Mouse (Mus musculus) neural tube, embryonic 14.5 days (tissue): Measurements from ENCODE around the gene Cxcl10. TPM values are rescaled to one million over a fixed set of nuclear protein-coding genes. Genes with fewer than 3 reads are reported as not detected.
A peak's percentile ranks its signal among the peaks of the same experiment; 100 is the strongest.

Experiments
- ATAC-seq: fragments of 200-750 bp; cut with Nextera tagmentation; 2 replicates; pipeline ENCODE4 v1.8.0; 2017; ENCODE audit warnings: low read depth, mild to moderate bottlenecking, moderate TSS enrichment, moderate library complexity
- H3K27ac ChIP-seq: fragments of 300-500 bp; sonication (generic); 2 replicates; pipeline ENCODE4 v1.5.1; 2014; ENCODE audit warnings: low read depth, mild to moderate bottlenecking, control low read depth, low read length, moderate library complexity, mixed read lengths
- H3K27me3 ChIP-seq: fragments of 300-500 bp; sonication (generic); 2 replicates; pipeline ENCODE4 v1.6.1; 2014; ENCODE audit warnings: low read length; ENCODE audit not compliant: control insufficient read depth, insufficient read depth
- H3K36me3 ChIP-seq: fragments of 300-500 bp; sonication (generic); 2 replicates; pipeline ENCODE4 v1.6.1; 2014; ENCODE audit warnings: low read length, mixed read lengths; ENCODE audit not compliant: control insufficient read depth, insufficient read depth
- H3K4me1 ChIP-seq: fragments of 300-500 bp; sonication (generic); 2 replicates; pipeline ENCODE4 v1.6.1; 2014; ENCODE audit warnings: low read length; ENCODE audit not compliant: control insufficient read depth, insufficient read depth
- H3K4me2 ChIP-seq: fragments of 300-500 bp; sonication (generic); 2 replicates; pipeline ENCODE4 v1.6.1; 2014; ENCODE audit warnings: mild to moderate bottlenecking, low read depth, low read length, control low read depth
- H3K4me3 ChIP-seq: fragments of 300-500 bp; sonication (generic); 2 replicates; pipeline ENCODE4 v1.5.1; 2014; ENCODE audit warnings: low read depth, low read length, control low read depth, mixed read lengths
- H3K9ac ChIP-seq: fragments of 300-500 bp; sonication (generic); replicated peaks from 2 replicates; pipeline ENCODE4 v1.6.1; 2014; ENCODE audit warnings: low read depth, mild to moderate bottlenecking, control low read depth, low read length, mixed read lengths
- H3K9me3 ChIP-seq: fragments of 300-500 bp; sonication (generic); 2 replicates; pipeline ENCODE4 v1.6.1; 2016; ENCODE audit warnings: low read length; ENCODE audit not compliant: control insufficient read depth
- WGBS: fragments of 180-500 bp; shearing (Covaris S2); extraction: QIAGEN DNeasy Blood & Tissue Kit; methylation state at CpG from one replicate; pipeline ENCODE4 v1.1.7; 2014; 5-methylcytosine and 5-hydroxymethylcytosine counted together
- polyA plus RNA-seq: library from polyadenylated mRNA; unstranded; fragments of >200 nt; fragmentation: Nextera tagmentation; extraction: Ambion mirVana; gene quantifications from 2 replicates; pipeline ENCODE4 v1.2.1, GENCODE M21; 2014

Cxcl10 gene
- polyA plus RNA-seq: not detected in 2 replicates

- Histone ChIP-seq H3K36me3 (no peaks in the 10 kb centered on the region), H3K4me1 (no peaks in the 10 kb centered on the region), H3K27ac (no peak within 1 kb of the TSS), H3K9ac (no peak within 1 kb of the TSS), H3K4me2 (peak within 1 kb of the TSS; percentile 40), H3K9me3 (no peaks in the 10 kb centered on the region), H3K4me3 (no peak within 1 kb of the TSS), H3K27me3 (no peaks in the 10 kb centered on the region)
- ATAC-seq: peak; percentile 79
- WGBS: 19% methylated on average over 14 of the region's 14 CpGs
These were observed at the start of gene Cxcl10 for GRCm38 (mm10) chr5:92348794-92349413. TSS of gene Cxcl10 (minus strand) at chr5:92348889.

GRCm38 (mm10) chr5:92398153-92398552, 49.5 kb upstream of the Cxcl10 start:
- Histone ChIP-seq H3K4me1 (0 out of 2 replicates have a peak, but pooled peaks cover under 1% of the 10 kb centered on the region), H3K4me3 (no peak overlapping the region), H3K27ac (no peak overlapping the region), H3K9me3 (no peaks in the 10 kb centered on the region), H3K27me3 (no peaks in the 10 kb centered on the region), H3K9ac (no peak overlapping the region), H3K36me3 (no peaks in the 10 kb centered on the region), H3K4me2 (no peak overlapping the region)
- WGBS: 21% methylated on average over 5 of the region's 5 CpGs
- ATAC-seq: peak; percentile 90

DNA sequence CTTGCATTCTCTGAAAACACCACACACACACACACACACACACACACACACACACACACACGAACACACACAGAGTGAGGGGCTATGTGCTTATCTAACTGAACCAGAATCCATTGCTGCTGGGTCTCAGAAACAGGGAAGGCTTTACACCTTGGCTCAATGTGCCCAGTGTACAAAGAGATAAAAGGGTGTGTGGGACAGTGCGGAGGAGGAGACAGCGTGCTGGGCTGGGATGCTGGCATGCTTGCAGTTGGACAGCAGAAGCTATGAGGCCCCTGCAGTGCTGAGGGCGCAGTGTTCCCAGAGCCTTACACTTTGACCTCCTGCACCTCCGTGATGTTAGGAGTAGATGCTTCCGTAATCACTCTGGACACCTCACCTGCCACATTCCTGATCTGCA, 47.8 kb upstream of the Cxcl10 start:
- H3K9me3 ChIP-seq: no peaks in the 10 kb centered on the region
- no peaks in the 10 kb centered on the region for H3K36me3 ChIP-seq
- no peak overlapping the region for H3K27ac ChIP-seq
- H3K4me3 ChIP-seq: no peak overlapping the region
- H3K9ac ChIP-seq: no peak overlapping the region
- 92% methylated on average over 6 of the region's 6 CpGs for WGBS
- H3K27me3 ChIP-seq: 0 out of 2 replicates have a peak, but pooled peaks cover 3% of the 10 kb centered on the region
- 0 out of 2 replicates have a peak, but pooled peaks cover 3% of the 10 kb centered on the region for H3K4me1 ChIP-seq
- H3K4me2 ChIP-seq: no peak overlapping the region
- ATAC-seq: no peak

- no peak overlapping the region for H3K9ac ChIP-seq
- H3K4me2 ChIP-seq: no peak overlapping the region
- H3K4me3 ChIP-seq: no peak overlapping the region
- H3K4me1 ChIP-seq: 0 out of 2 replicates have a peak, but pooled peaks cover 3% of the 10 kb centered on the region
- H3K27ac ChIP-seq: no peak overlapping the region
- ATAC-seq: no peak
- H3K36me3 ChIP-seq: no peaks in the 10 kb centered on the region
- H3K27me3 ChIP-seq: 0 out of 2 replicates have a peak, but pooled peaks cover 3% of the 10 kb centered on the region
- 85% methylated on average over 3 of the region's 3 CpGs for WGBS
- no peaks in the 10 kb centered on the region for H3K9me3 ChIP-seq
These were observed 47.1 kb upstream of the Cxcl10 start for GRCm38 (mm10) chr5:92395764-92396163.

DNA sequence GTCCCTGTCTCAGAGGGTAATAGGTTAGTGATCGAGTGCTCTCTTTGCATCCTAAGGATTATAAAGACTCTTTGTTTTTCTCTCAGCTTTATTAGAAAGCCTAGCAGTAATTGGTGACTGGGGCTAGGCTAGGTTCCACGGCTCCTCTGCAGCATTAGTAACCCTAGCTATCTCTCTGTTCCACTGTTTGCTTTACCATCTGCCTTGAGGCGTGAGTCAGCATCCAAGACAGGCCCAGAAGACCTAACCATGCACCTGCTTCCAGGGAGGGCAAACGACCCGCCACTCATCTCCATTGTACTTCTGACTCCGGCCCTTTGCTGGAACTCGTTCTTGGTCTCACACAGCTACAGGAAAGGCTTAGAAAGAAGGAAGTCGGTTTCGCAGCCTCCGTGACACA, 45.2 kb upstream of the Cxcl10 start:
- H3K9me3 ChIP-seq: no peaks in the 10 kb centered on the region
- H3K4me3 ChIP-seq: no peak overlapping the region
- H3K36me3 ChIP-seq: no peaks in the 10 kb centered on the region
- WGBS: 68% methylated on average over 10 of the region's 10 CpGs
- no peak overlapping the region for H3K4me2 ChIP-seq
- H3K27ac ChIP-seq: no peak overlapping the region
- 0 out of 2 replicates have a peak, but pooled peaks cover 3% of the 10 kb centered on the region for H3K27me3 ChIP-seq
- no peak for ATAC-seq
- 0 out of 2 replicates have a peak, but pooled peaks cover 3% of the 10 kb centered on the region for H3K4me1 ChIP-seq
- no peak overlapping the region for H3K9ac ChIP-seq

- peak overlapping the region; percentile 23; the same call in 1 of the 2 replicates for H3K4me2 ChIP-seq
- WGBS: 55% methylated on average over 18 of the region's 18 CpGs
- H3K9ac ChIP-seq: no peak overlapping the region
- no peaks in the 10 kb centered on the region for H3K36me3 ChIP-seq
- no peaks in the 10 kb centered on the region for H3K9me3 ChIP-seq
- H3K27ac ChIP-seq: no peak overlapping the region
- 0 out of 2 replicates have a peak, but pooled peaks cover 3% of the 10 kb centered on the region for H3K27me3 ChIP-seq
- 0 out of 2 replicates have a peak, but pooled peaks cover 3% of the 10 kb centered on the region for H3K4me1 ChIP-seq
- H3K4me3 ChIP-seq: peak overlapping the region; percentile 3; the same call in 1 of the 2 replicates
- ATAC-seq: no peak
These were observed 43.9 kb upstream of the Cxcl10 start for GRCm38 (mm10) chr5:92392542-92392941.

GRCm38 (mm10) chr5:92390615-92391014, 41.9 kb upstream of the Cxcl10 start:
- H3K4me3 ChIP-seq: no peak overlapping the region
- no peaks in the 10 kb centered on the region for H3K36me3 ChIP-seq
- 0 out of 2 replicates have a peak, but pooled peaks cover 3% of the 10 kb centered on the region for H3K4me1 ChIP-seq
- ATAC-seq: no peak
- WGBS: 85% methylated on average over 8 of the region's 8 CpGs
- H3K27ac ChIP-seq: no peak overlapping the region
- H3K27me3 ChIP-seq: 0 out of 2 replicates have a peak, but pooled peaks cover 3% of the 10 kb centered on the region
- H3K9ac ChIP-seq: no peak overlapping the region
- no peaks in the 10 kb centered on the region for H3K9me3 ChIP-seq
- no peak overlapping the region for H3K4me2 ChIP-seq

DNA sequence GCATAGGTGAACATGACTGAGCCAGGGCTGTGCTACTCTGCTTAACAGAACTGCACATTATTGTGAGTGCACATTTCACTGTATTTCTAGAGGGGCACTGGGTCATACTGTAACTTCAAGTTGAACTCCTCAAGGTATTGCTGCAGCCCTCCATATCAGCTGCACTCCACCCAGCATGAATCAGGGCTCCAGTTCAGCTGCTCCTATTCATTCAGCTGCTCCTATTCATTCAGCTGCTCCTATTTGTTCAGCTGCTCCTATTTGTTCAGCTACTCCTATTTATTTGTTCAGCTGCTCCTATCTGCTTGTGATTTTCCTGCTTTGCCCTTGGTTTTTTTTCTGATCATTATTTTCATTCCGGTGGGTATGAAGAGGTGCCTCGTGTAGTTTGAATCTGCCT, 41.3 kb upstream of the Cxcl10 start:
- no peaks in the 10 kb centered on the region for H3K36me3 ChIP-seq
- H3K4me2 ChIP-seq: no peak overlapping the region
- no peak for ATAC-seq
- 0 out of 2 replicates have a peak, but pooled peaks cover 3% of the 10 kb centered on the region for H3K4me1 ChIP-seq
- H3K9ac ChIP-seq: no peak overlapping the region
- H3K4me3 ChIP-seq: no peak overlapping the region
- no peaks in the 10 kb centered on the region for H3K9me3 ChIP-seq
- no peak overlapping the region for H3K27ac ChIP-seq
- WGBS: 71% methylated on average over 2 of the region's 2 CpGs
- 0 out of 2 replicates have a peak, but pooled peaks cover 3% of the 10 kb centered on the region for H3K27me3 ChIP-seq

DNA sequence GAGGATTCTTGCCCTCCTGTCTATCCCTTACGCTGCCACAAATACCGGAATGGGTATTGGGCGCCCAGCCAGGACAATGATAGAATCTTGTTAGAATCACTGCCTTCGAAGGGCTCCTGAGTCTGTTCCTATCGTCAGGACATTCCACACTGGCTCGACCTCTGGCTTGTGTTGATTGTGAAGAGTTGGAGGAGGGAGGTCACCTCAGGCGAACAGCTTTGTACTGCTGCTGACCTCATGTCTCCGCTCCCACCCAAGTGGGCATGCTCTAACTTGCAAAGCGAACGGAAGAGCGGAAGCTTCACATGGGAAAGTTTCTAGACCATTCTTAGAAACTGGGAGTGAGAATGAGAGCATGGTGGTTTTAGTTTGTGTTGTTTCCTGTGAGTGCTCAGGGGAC, 38.7 kb upstream of the Cxcl10 start:
- Histone ChIP-seq H3K9ac (no peak overlapping the region), H3K4me3 (no peak overlapping the region), H3K27ac (no peak overlapping the region), H3K4me2 (no peak overlapping the region), H3K36me3 (no peaks in the 10 kb centered on the region), H3K4me1 (no peaks in the 10 kb centered on the region), H3K9me3 (no peaks in the 10 kb centered on the region), H3K27me3 (0 out of 2 replicates have a peak, but pooled peaks cover 2% of the 10 kb centered on the region)
- 76% methylated on average over 11 of the region's 11 CpGs for WGBS
- ATAC-seq: no peak
